Mouse (Mus musculus): Measurements from ENCODE around the gene Pfkfb3. TPM values are rescaled to one million over a fixed set of nuclear protein-coding genes. Genes with fewer than 3 reads are reported as not detected.
"Not testable (repeated sequence)": the region's sequence is repeated elsewhere in the genome, so short reads cannot be mapped to it uniquely, and the experiment has no call there.

The Pfkfb3 gene
- polyA plus RNA-seq, 1 experiment from 2014 or later: 16.6 TPM

DNA sequence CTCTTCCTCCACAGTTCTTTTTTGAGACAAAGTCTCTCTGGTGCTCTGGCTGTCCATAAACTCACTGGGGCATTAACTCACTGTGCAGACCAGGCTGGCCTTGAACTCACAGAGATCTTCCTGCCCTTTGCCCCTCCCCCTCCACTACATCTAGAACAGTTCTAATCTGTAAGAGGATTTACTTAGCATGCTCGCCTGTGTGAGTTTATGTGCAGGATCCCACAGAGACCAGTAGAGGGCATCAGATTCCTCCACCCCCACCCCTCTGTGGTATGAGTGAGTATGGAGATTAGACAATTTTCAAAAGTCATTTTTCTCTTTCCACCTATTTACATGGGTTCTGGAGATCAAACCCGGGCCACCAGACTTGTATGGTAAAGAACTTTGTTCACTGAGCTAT lies 6.3 kb downstream of the Pfkfb3 start:
- Histone ChIP-seq H3K36me3 (no peaks in the 10 kb centered on the region), H3K4me1 (no peaks in the 10 kb centered on the region), H3K4me2 (replicated peaks) (no peak overlapping the region), H3K9ac (no peak overlapping the region), H3K9me3 (replicated peaks) (no peaks in the 10 kb centered on the region), H3K27ac (replicated peaks) (no peak overlapping the region), H3K4me3 (replicated peaks) (no peak overlapping the region), H3K27me3 (peaks cover 4% of the 10 kb centered on the region)
- ATAC-seq (ENCODE audit: insufficient number of reproducible peaks, low FRiP score, low TSS enrichment, low read depth): no peak
- 64% methylated on average over 2 of the region's 2 CpGs for WGBS

DNA sequence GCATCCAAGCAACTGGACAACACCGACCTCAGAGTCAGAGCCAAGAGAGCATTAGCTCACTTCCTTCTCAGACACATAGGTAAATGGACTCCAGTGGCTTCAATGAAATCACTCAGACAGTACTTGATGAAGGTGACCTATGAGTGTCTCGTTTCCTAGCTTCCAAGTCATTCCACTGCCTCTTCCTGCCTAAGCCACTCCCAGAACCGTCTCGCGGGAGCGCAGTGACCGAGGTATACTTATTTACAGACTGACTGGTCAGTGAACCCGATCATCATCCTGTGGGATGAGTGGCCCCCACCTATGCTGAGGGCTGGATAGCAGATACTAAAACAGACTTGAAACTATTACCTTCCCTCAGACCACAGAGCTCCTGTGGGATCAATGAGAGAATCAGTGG lies 7.8 kb downstream of the Pfkfb3 start:
- Histone ChIP-seq H3K9ac (no peak overlapping the region), H3K4me1 (no peaks in the 10 kb centered on the region), H3K4me3 (replicated peaks) (no peak overlapping the region), H3K4me2 (replicated peaks) (no peak overlapping the region), H3K36me3 (no peaks in the 10 kb centered on the region), H3K27me3 (no peaks in the 10 kb centered on the region; the same call in 1 of the 2 replicates), H3K9me3 (replicated peaks) (no peaks in the 10 kb centered on the region), H3K27ac (replicated peaks) (no peak overlapping the region)
- no peak for ATAC-seq (ENCODE audit: insufficient number of reproducible peaks, low FRiP score, low TSS enrichment, low read depth)
- 78% methylated on average over 8 of the region's 8 CpGs for WGBS

DNA sequence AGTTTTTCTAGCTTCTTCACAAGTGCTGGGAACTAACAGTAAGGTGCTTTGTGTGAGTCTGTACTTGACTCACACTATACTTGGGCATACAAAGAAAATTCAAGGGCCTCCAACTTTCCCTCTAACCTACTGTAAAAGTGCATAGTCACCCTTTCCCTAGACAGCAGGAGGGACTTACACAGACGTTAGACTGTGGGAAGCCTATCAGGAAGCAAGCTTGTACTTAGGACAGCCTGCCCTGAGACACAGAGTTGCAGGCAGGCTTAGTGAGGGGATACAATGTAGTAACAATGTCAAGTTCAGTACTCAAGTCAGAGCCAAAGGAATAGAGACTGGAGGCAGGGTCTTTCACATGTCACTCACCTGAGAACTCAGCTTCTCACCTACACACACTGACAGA lies 8.5 kb downstream of the Pfkfb3 start:
- Histone ChIP-seq H3K27ac (replicated peaks) (no peak overlapping the region), H3K9me3 (replicated peaks) (no peaks in the 10 kb centered on the region), H3K36me3 (no peaks in the 10 kb centered on the region), H3K4me3 (replicated peaks) (no peak overlapping the region), H3K9ac (no peak overlapping the region), H3K4me1 (no peaks in the 10 kb centered on the region), H3K27me3 (no peaks in the 10 kb centered on the region; the same call in 1 of the 2 replicates), H3K4me2 (replicated peaks) (no peak overlapping the region)
- 31% methylated on average over 1 of the region's 1 CpGs for WGBS
- no peak for ATAC-seq (ENCODE audit: insufficient number of reproducible peaks, low FRiP score, low TSS enrichment, low read depth)

DNA sequence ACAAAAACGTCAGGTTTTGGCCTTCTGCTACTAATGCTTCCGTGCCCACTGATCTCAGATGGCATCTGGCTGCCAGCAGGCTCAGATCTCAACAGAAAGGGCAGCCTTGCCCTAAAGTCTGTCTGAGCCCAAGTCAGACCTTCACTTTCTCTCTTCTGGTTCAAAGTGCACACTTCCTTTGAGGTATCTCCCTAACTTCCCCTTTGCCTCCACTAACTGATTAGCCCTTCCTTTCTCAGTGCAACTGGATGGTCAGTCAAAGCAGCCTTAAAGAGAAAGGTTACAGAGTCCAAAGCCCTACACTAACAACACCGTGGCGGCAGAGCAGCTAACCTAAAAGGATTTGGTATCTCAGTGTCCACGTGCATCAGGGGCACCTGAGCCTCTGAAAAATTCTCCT lies 9.5 kb downstream of the Pfkfb3 start:
- H3K27me3 ChIP-seq: no peaks in the 10 kb centered on the region
- H3K27ac ChIP-seq (replicated peaks): no peak overlapping the region
- WGBS: 70% methylated on average over 5 of the region's 5 CpGs
- no peaks in the 10 kb centered on the region for H3K36me3 ChIP-seq
- H3K9ac ChIP-seq: no peak overlapping the region
- ATAC-seq (ENCODE audit: insufficient number of reproducible peaks, low FRiP score, low TSS enrichment, low read depth): no peak
- H3K4me3 ChIP-seq (replicated peaks): no peak overlapping the region
- H3K4me2 ChIP-seq (replicated peaks): no peak overlapping the region
- no peaks in the 10 kb centered on the region for H3K9me3 ChIP-seq (replicated peaks)
- no peaks in the 10 kb centered on the region for H3K4me1 ChIP-seq

DNA sequence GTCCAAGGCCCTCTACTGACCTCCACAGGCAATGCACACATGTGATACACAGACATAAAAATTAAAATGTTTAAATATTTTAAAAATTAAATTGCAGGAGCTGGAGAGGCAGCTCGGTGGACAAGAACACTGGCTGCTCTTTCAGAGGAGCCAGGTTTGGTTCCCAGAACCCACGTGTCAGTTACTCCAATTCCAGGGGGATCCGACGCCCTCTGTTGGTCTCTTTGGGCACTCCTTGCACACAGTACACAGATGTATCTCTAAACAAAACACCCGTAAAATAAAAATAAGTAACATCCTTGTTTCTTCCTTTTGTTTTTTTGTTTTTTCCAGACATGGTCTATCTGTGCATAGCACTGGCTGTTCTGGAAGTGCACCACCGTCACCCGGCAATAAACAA lies 10.7 kb downstream of the Pfkfb3 start:
- no peak overlapping the region for H3K4me2 ChIP-seq (replicated peaks)
- H3K9ac ChIP-seq: no peak overlapping the region
- H3K4me1 ChIP-seq: no peaks in the 10 kb centered on the region
- no peak overlapping the region for H3K27ac ChIP-seq (replicated peaks)
- H3K9me3 ChIP-seq (replicated peaks): no peaks in the 10 kb centered on the region
- no peaks in the 10 kb centered on the region for H3K27me3 ChIP-seq
- WGBS: 73% methylated on average over 7 of the region's 7 CpGs
- H3K4me3 ChIP-seq (replicated peaks): no peak overlapping the region
- ATAC-seq (ENCODE audit: insufficient number of reproducible peaks, low FRiP score, low TSS enrichment, low read depth): no peak
- no peaks in the 10 kb centered on the region for H3K36me3 ChIP-seq

DNA sequence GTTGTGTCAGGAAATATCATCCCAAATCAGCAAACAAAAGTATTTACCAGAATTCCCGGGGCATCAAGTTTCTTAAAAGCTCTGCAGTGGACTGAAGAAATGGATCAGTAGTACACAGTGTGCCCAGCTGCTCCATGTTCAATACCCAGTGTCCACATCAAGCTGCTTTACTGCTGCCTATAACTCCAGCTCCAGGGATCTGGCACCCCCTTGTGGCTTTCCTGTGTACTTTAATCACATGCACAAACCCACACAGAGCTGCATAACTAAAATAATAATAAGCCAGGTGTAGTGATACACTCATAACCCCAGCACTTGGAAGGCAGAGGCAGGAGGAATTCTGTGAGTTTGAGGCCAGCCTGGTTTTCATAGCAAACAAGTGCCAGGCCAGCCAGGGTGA lies 11.2 kb downstream of the Pfkfb3 start:
- 91% methylated on average over 1 of the region's 1 CpGs for WGBS

DNA sequence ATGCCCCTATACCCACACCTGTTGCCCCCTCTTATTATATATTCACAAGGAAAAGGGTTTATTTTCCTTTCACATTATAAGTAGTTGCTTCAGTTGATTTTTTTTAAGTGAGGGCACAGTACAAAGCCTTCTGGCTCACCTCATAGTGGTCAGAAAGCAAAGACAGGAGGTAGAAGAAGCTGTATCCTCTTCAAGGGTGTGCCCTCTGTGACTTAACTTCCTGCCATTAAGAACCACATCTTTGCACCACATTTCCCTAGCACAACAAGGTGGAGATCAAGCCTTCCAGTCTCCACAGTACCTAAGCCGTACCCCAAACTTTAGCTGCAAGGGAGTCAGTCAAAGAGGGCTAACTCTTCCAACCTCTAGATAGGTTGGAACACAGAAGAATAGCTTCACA lies 11.8 kb downstream of the Pfkfb3 start:
- Histone ChIP-seq H3K9ac (no peak overlapping the region), H3K36me3 (no peaks in the 10 kb centered on the region), H3K4me2 (replicated peaks) (no peak overlapping the region), H3K4me1 (no peaks in the 10 kb centered on the region), H3K27me3 (no peaks in the 10 kb centered on the region), H3K27ac (replicated peaks) (no peak overlapping the region), H3K9me3 (replicated peaks) (no peaks in the 10 kb centered on the region), H3K4me3 (replicated peaks) (no peak overlapping the region)
- 100% methylated on average over 1 of the region's 1 CpGs for WGBS
- ATAC-seq (ENCODE audit: insufficient number of reproducible peaks, low FRiP score, low TSS enrichment, low read depth): no peak

More for the DNA sequence above, 11.2 kb downstream of the Pfkfb3 start:
- Histone ChIP-seq H3K4me2 (replicated peaks) (no peak overlapping the region), H3K9ac (no peak overlapping the region), H3K9me3 (replicated peaks) (no peaks in the 10 kb centered on the region), H3K27me3 (no peaks in the 10 kb centered on the region), H3K4me3 (replicated peaks) (no peak overlapping the region), H3K27ac (replicated peaks) (no peak overlapping the region), H3K4me1 (no peaks in the 10 kb centered on the region), H3K36me3 (no peaks in the 10 kb centered on the region)
- ATAC-seq (ENCODE audit: insufficient number of reproducible peaks, low FRiP score, low TSS enrichment, low read depth): peak; percentile 43; the same call in 1 of the 2 replicates

DNA sequence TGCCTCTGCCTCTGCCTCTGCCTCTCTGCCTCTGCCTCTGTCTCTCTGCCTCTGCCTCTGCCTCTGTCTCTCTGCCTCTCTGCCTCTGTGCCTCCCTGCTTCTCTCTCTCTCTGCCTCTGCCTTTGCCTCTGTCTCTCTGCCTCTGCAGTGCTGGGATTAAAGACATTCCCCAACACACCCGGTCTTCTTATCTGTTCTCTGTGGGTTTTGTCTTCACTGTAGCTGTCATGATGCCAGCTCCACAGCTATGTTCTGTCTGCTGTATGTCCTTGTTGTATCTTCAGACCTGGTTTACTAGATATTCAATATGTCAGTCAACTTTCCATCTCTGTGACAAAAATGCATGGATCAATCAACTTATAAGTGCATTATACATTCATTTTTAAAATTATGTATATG lies 12.3 kb downstream of the Pfkfb3 start:
- not testable (repeated sequence) for H3K4me3 ChIP-seq (replicated peaks); H3K36me3 ChIP-seq; H3K9me3 ChIP-seq (replicated peaks); ATAC-seq (ENCODE audit: insufficient number of reproducible peaks, low FRiP score, low TSS enrichment, low read depth); H3K27me3 ChIP-seq; H3K4me2 ChIP-seq (replicated peaks); H3K9ac ChIP-seq; H3K4me1 ChIP-seq; H3K27ac ChIP-seq (replicated peaks)
- 53% methylated on average over 1 of the region's 1 CpGs for WGBS

DNA sequence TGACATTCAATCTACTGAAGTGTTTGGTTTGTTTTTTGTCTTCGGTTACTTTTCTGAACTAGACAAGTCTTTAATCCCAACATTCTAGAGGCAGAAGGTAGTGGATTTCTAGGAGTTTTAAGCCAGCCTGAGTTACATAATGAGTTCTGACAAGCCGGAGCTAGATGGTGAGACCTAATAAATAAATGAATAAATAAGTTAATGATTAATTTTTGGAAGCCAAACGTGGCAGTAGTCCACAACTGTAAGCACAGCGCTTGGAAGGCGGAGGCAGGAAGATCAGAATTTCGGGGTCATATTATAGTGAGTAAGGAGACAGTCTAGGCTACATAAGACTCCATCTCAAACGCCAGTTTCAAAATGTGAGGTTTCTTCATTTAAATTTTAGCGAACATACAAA lies 17.9 kb downstream of the Pfkfb3 start:
- H3K4me2 ChIP-seq (replicated peaks): peak overlapping the region; percentile 77
- H3K9ac ChIP-seq: no peak overlapping the region
- H3K4me3 ChIP-seq (replicated peaks): peak overlapping the region; percentile 49
- no peak overlapping the region for H3K27ac ChIP-seq (replicated peaks)
- ATAC-seq (ENCODE audit: insufficient number of reproducible peaks, low FRiP score, low TSS enrichment, low read depth): no peak
- WGBS: 66% methylated on average over 8 of the region's 8 CpGs
- H3K36me3 ChIP-seq: no peaks in the 10 kb centered on the region
- no peaks in the 10 kb centered on the region for H3K9me3 ChIP-seq (replicated peaks)
- H3K27me3 ChIP-seq: no peaks in the 10 kb centered on the region
- H3K4me1 ChIP-seq: peaks cover 8% of the 10 kb centered on the region

DNA sequence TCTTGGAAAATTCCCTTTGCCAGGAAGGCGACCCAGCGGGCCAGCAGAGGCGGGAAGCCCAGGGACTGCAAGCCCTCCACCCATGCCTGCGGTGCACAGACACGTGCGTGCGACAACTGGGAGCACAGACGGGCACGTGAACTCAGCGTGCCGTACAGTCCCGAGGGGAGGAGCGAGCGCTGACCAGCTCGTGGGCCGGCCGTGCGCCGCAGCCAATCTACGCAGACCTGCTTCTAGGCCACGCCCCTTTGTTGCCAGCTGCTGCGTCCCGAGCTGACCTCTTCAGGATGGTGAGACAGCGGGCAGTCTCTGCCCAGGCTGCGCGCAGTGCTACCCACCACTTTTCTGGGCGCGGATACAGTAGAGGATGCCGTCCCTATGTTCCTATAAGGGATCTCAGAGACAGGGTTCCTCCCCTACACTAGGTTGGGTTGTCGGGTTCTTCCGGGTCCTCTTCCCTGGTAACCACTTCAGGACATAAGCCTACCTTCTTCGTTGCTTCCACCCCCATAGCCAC lies 18.4 kb downstream of the Pfkfb3 start:
- Histone ChIP-seq H3K27ac (replicated peaks) (0 out of 2 replicates have a peak overlapping the region, but pooled peaks have one; percentile 24), H3K4me3 (replicated peaks) (peak overlapping the region; percentile 49), H3K4me1 (peaks cover 8% of the 10 kb centered on the region), H3K36me3 (no peaks in the 10 kb centered on the region), H3K9ac (no peak overlapping the region), H3K4me2 (replicated peaks) (peak overlapping the region; percentile 77), H3K27me3 (no peaks in the 10 kb centered on the region), H3K9me3 (replicated peaks) (no peaks in the 10 kb centered on the region)
- ATAC-seq (ENCODE audit: insufficient number of reproducible peaks, low FRiP score, low TSS enrichment, low read depth): peak; percentile 96
- under 1% methylated on average over 32 of the region's 32 CpGs for WGBS

DNA sequence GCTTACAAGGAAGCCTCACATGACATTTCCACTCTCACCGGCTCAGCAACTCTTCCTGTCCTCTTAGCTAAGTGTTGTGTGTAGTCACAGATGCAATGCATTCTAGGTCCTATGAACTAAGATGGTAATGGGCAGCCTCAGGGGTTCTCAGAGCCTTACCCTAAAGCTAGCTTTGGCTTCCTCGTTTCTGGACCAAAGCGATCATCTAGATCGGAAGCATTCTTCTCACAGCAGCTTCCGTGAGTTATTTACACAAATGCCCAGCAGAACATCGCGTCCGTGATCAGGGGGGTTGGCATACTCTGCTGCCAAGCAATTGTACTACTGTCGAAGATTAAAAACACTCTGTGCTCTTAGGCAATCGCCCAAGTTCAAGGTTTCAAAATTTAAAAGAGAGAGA lies 19.1 kb downstream of the Pfkfb3 start:
- no peak for ATAC-seq (ENCODE audit: insufficient number of reproducible peaks, low FRiP score, low TSS enrichment, low read depth)
- Histone ChIP-seq H3K4me1 (peaks cover 13% of the 10 kb centered on the region), H3K36me3 (no peaks in the 10 kb centered on the region), H3K4me3 (replicated peaks) (peak overlapping the region; percentile 49), H3K27me3 (no peaks in the 10 kb centered on the region), H3K27ac (replicated peaks) (no peak overlapping the region), H3K9me3 (replicated peaks) (no peaks in the 10 kb centered on the region), H3K9ac (no peak overlapping the region), H3K4me2 (replicated peaks) (peak overlapping the region; percentile 77)
- WGBS: 15% methylated on average over 10 of the region's 10 CpGs

DNA sequence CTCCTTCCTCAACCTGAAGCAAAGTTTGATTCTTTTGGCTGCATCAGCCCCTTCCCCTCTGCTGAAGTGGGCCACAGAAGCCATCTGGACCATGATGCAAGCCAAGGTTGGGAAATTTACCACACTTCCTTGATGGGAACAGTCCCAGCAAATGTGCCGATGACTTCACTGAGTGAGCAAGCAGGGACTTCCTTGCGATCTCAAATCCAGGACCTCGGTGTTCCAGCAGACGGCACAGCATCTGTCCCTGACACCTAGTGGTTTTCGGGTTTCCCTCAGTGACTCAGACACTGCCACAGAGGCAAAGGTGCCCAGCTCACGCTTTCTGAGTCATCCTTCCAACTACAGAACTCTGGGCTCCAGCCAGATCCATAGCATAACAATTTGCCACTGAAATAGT lies 23.8 kb downstream of the Pfkfb3 start:
- ATAC-seq (ENCODE audit: insufficient number of reproducible peaks, low FRiP score, low TSS enrichment, low read depth): peak; percentile 34; the same call in 1 of the 2 replicates

More for the DNA sequence above, 23.8 kb downstream of the Pfkfb3 start:
- no peak overlapping the region for H3K4me3 ChIP-seq (replicated peaks)
- no peak overlapping the region for H3K4me2 ChIP-seq (replicated peaks)
- H3K4me1 ChIP-seq: peaks cover 9% of the 10 kb centered on the region
- no peak overlapping the region for H3K9ac ChIP-seq
- no peaks in the 10 kb centered on the region for H3K36me3 ChIP-seq
- no peaks in the 10 kb centered on the region for H3K27me3 ChIP-seq
- H3K27ac ChIP-seq (replicated peaks): no peak overlapping the region
- no peaks in the 10 kb centered on the region for H3K9me3 ChIP-seq (replicated peaks)
- 57% methylated on average over 6 of the region's 6 CpGs for WGBS
